Mouse (Mus musculus) thymus, adult 2 months (tissue): ENCODE data around the gene R3hdm1.

Experiments
- CTCF ChIP-seq: fragments of 200-500 bp; IDR thresholded peaks from 2 replicates; pipeline ENCODE4 v1.5.1; 2012; ENCODE audit warnings: mild to moderate bottlenecking, control low read depth, low read length, moderate library complexity, borderline replicate concordance; ENCODE audit not compliant: control insufficient read depth, poor library complexity, insufficient read depth; ENCODE audit errors: extremely low read depth
- POLR2A ChIP-seq: fragments of 200-500 bp; IDR thresholded peaks from 2 replicates; pipeline ENCODE4 v1.6.1; 2012; ENCODE audit warnings: mild to moderate bottlenecking, low read length, control low read depth, moderate library complexity; ENCODE audit not compliant: control insufficient read depth, poor library complexity, insufficient read depth; ENCODE audit errors: extremely low read depth

DNA sequence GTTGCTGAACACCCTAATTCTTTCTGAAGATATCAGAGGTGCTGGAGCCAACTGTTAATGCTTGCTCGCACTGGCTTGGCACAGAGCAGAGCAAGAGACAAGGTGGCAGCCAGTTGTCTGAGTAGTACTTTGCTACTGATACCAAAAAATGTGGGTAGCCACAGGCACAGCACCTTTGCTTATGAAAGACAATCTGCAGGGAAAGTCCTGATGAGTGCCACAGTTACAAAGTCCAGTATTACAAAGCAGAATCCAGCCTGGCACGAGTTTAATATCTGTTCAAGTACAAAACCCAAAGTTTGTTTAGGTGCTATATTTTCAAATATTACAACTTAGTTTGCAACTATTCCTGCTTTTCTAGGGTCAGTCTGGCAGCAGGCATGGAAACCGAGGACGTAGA lies 132.1 kb downstream of the R3hdm1 start:
- TF ChIP-seq POLR2A (no peak), CTCF (no peak)
